Mouse (Mus musculus): ENCODE results near the gene Arl10. TPM values are rescaled to one million over a fixed set of nuclear protein-coding genes. Genes with fewer than 3 reads are reported as not detected.
A peak's percentile ranks its signal among the peaks of the same experiment; 100 is the strongest.
"Not testable (repeated sequence)": the region's sequence is repeated elsewhere in the genome, so short reads cannot be mapped to it uniquely, and the experiment has no call there.

Arl10 gene
- polyA plus RNA-seq, 1 experiment from 2014 or later: 114 TPM

GRCm38 (mm10) chr13:54604221-54604620 lies 29.4 kb downstream of the Arl10 start:
- no peaks in the 10 kb centered on the region; the same call in 1 of the 2 replicates for H3K27me3 ChIP-seq (ENCODE audit: control insufficient read depth, insufficient read depth, low read depth, low read length)
- H3K27ac ChIP-seq (ENCODE audit: low read length): no peak overlapping the region
- peaks cover 8% of the 10 kb centered on the region for H3K4me1 ChIP-seq (ENCODE audit: control insufficient read depth, insufficient read depth, low read length)
- no peak overlapping the region for H3K4me2 ChIP-seq (ENCODE audit: low read length)
- H3K4me3 ChIP-seq (ENCODE audit: low read depth, low read length): no peak overlapping the region
- peaks cover 13% of the 10 kb centered on the region for H3K36me3 ChIP-seq (ENCODE audit: control insufficient read depth, insufficient read depth, low read length)
- WGBS: 23% methylated on average over 4 of the region's 4 CpGs
- H3K9me3 ChIP-seq (replicated peaks; ENCODE audit: control insufficient read depth, low read length, poor library complexity, severe bottlenecking): no peaks in the 10 kb centered on the region
- ATAC-seq: no peak
- no peak overlapping the region for H3K9ac ChIP-seq (ENCODE audit: low read depth, low read length)

GRCm38 (mm10) chr13:54605426-54605825 lies 30.6 kb downstream of the Arl10 start:
- Histone ChIP-seq H3K36me3 (ENCODE audit: control insufficient read depth, insufficient read depth, low read length) (0 out of 2 replicates have a peak, but pooled peaks cover 9% of the 10 kb centered on the region), H3K9me3 (replicated peaks; ENCODE audit: control insufficient read depth, low read length, poor library complexity, severe bottlenecking) (no peaks in the 10 kb centered on the region), H3K4me1 (ENCODE audit: control insufficient read depth, insufficient read depth, low read length) (peaks cover 20% of the 10 kb centered on the region), H3K4me2 (ENCODE audit: low read length) (no peak overlapping the region), H3K9ac (ENCODE audit: low read depth, low read length) (no peak overlapping the region), H3K27ac (ENCODE audit: low read length) (no peak overlapping the region), H3K4me3 (ENCODE audit: low read depth, low read length) (no peak overlapping the region), H3K27me3 (ENCODE audit: control insufficient read depth, insufficient read depth, low read depth, low read length) (no peaks in the 10 kb centered on the region; the same call in 1 of the 2 replicates)
- 82% methylated on average over 5 of the region's 5 CpGs for WGBS
- no peak for ATAC-seq

GRCm38 (mm10) chr13:54607204-54607603 lies 32.4 kb downstream of the Arl10 start:
- H3K4me1 ChIP-seq (ENCODE audit: control insufficient read depth, insufficient read depth, low read length): peaks cover 25% of the 10 kb centered on the region
- no peak overlapping the region for H3K27ac ChIP-seq (ENCODE audit: low read length)
- H3K4me3 ChIP-seq (ENCODE audit: low read depth, low read length): no peak overlapping the region
- 73% methylated on average over 5 of the region's 5 CpGs for WGBS
- H3K9ac ChIP-seq (ENCODE audit: low read depth, low read length): no peak overlapping the region
- no peaks in the 10 kb centered on the region; the same call in 1 of the 2 replicates for H3K27me3 ChIP-seq (ENCODE audit: control insufficient read depth, insufficient read depth, low read depth, low read length)
- 0 out of 2 replicates have a peak, but pooled peaks cover 9% of the 10 kb centered on the region for H3K36me3 ChIP-seq (ENCODE audit: control insufficient read depth, insufficient read depth, low read length)
- H3K4me2 ChIP-seq (ENCODE audit: low read length): no peak overlapping the region
- ATAC-seq: no peak
- no peaks in the 10 kb centered on the region for H3K9me3 ChIP-seq (replicated peaks; ENCODE audit: control insufficient read depth, low read length, poor library complexity, severe bottlenecking)

GRCm38 (mm10) chr13:54608002-54608401 lies 33.2 kb downstream of the Arl10 start:
- no peak overlapping the region for H3K4me3 ChIP-seq (ENCODE audit: low read depth, low read length)
- 67% methylated on average over 3 of the region's 3 CpGs for WGBS
- ATAC-seq: no peak
- H3K4me2 ChIP-seq (ENCODE audit: low read length): peak overlapping the region; percentile 77
- H3K9ac ChIP-seq (ENCODE audit: low read depth, low read length): no peak overlapping the region
- H3K4me1 ChIP-seq (ENCODE audit: control insufficient read depth, insufficient read depth, low read length): peaks cover 25% of the 10 kb centered on the region
- no peaks in the 10 kb centered on the region for H3K9me3 ChIP-seq (replicated peaks; ENCODE audit: control insufficient read depth, low read length, poor library complexity, severe bottlenecking)
- H3K36me3 ChIP-seq (ENCODE audit: control insufficient read depth, insufficient read depth, low read length): 0 out of 2 replicates have a peak, but pooled peaks cover 9% of the 10 kb centered on the region
- H3K27ac ChIP-seq (ENCODE audit: low read length): no peak overlapping the region
- H3K27me3 ChIP-seq (ENCODE audit: control insufficient read depth, insufficient read depth, low read depth, low read length): no peaks in the 10 kb centered on the region; the same call in 1 of the 2 replicates

GRCm38 (mm10) chr13:54608666-54609065 lies 33.9 kb downstream of the Arl10 start:
- Histone ChIP-seq H3K36me3 (ENCODE audit: control insufficient read depth, insufficient read depth, low read length) (0 out of 2 replicates have a peak, but pooled peaks cover 9% of the 10 kb centered on the region), H3K9ac (ENCODE audit: low read depth, low read length) (peak overlapping the region; percentile 42), H3K9me3 (replicated peaks; ENCODE audit: control insufficient read depth, low read length, poor library complexity, severe bottlenecking) (no peaks in the 10 kb centered on the region), H3K4me1 (ENCODE audit: control insufficient read depth, insufficient read depth, low read length) (peaks cover 25% of the 10 kb centered on the region), H3K27ac (ENCODE audit: low read length) (0 out of 2 replicates have a peak overlapping the region, but pooled peaks have one; percentile 9), H3K27me3 (ENCODE audit: control insufficient read depth, insufficient read depth, low read depth, low read length) (no peaks in the 10 kb centered on the region; the same call in 1 of the 2 replicates), H3K4me2 (ENCODE audit: low read length) (peak overlapping the region; percentile 77), H3K4me3 (ENCODE audit: low read depth, low read length) (peak overlapping the region; percentile 21)
- ATAC-seq: no peak
- 8% methylated on average over 8 of the region's 8 CpGs for WGBS

GRCm38 (mm10) chr13:54609301-54609700 lies 34.5 kb downstream of the Arl10 start:
- WGBS: 7% methylated on average over 1 of the region's 1 CpGs
- Histone ChIP-seq H3K4me1 (ENCODE audit: control insufficient read depth, insufficient read depth, low read length) (peaks cover 25% of the 10 kb centered on the region), H3K9ac (ENCODE audit: low read depth, low read length) (peak overlapping the region; percentile 42; the same call in 1 of the 2 replicates), H3K4me2 (ENCODE audit: low read length) (peak overlapping the region; percentile 77), H3K9me3 (replicated peaks; ENCODE audit: control insufficient read depth, low read length, poor library complexity, severe bottlenecking) (no peaks in the 10 kb centered on the region), H3K27me3 (ENCODE audit: control insufficient read depth, insufficient read depth, low read depth, low read length) (no peaks in the 10 kb centered on the region; the same call in 1 of the 2 replicates), H3K36me3 (ENCODE audit: control insufficient read depth, insufficient read depth, low read length) (0 out of 2 replicates have a peak, but pooled peaks cover 8% of the 10 kb centered on the region), H3K27ac (ENCODE audit: low read length) (no peak overlapping the region), H3K4me3 (ENCODE audit: low read depth, low read length) (peak overlapping the region; percentile 21)
- no peak for ATAC-seq

- peak overlapping the region; percentile 91 for H3K9ac ChIP-seq (ENCODE audit: low read depth, low read length)
- no peaks in the 10 kb centered on the region; the same call in 1 of the 2 replicates for H3K27me3 ChIP-seq (ENCODE audit: control insufficient read depth, insufficient read depth, low read depth, low read length)
- ATAC-seq: no peak
- H3K36me3 ChIP-seq (ENCODE audit: control insufficient read depth, insufficient read depth, low read length): 0 out of 2 replicates have a peak, but pooled peaks cover 2% of the 10 kb centered on the region
- H3K4me1 ChIP-seq (ENCODE audit: control insufficient read depth, insufficient read depth, low read length): peaks cover 25% of the 10 kb centered on the region
- H3K27ac ChIP-seq (ENCODE audit: low read length): peak overlapping the region; percentile 78
- WGBS: 6% methylated on average over 13 of the region's 13 CpGs
- H3K4me3 ChIP-seq (ENCODE audit: low read depth, low read length): peak overlapping the region; percentile 81
- peak overlapping the region; percentile 77 for H3K4me2 ChIP-seq (ENCODE audit: low read length)
- no peaks in the 10 kb centered on the region for H3K9me3 ChIP-seq (replicated peaks; ENCODE audit: control insufficient read depth, low read length, poor library complexity, severe bottlenecking)
Measured at GRCm38 (mm10) chr13:54610613-54610971, 35.8 kb downstream of the Arl10 start.

GRCm38 (mm10) chr13:54610972-54611754 lies 36.3 kb downstream of the Arl10 start, which contains the start of gene Cltb:
Gene Cltb (minus strand): TSS chr13:54611344.
- ATAC-seq: peak; percentile 74
- no peaks in the 10 kb centered on the region for H3K27me3 ChIP-seq (ENCODE audit: control insufficient read depth, insufficient read depth, low read depth, low read length)
- peak within 1 kb of the TSS; percentile 81 for H3K4me3 ChIP-seq (ENCODE audit: low read depth, low read length)
- under 1% methylated on average over 65 of the region's 66 CpGs for WGBS
- H3K4me2 ChIP-seq (ENCODE audit: low read length): peak within 1 kb of the TSS; percentile 77
- H3K36me3 ChIP-seq (ENCODE audit: control insufficient read depth, insufficient read depth, low read length): 0 out of 2 replicates have a peak, but pooled peaks cover 2% of the 10 kb centered on the region
- peak within 1 kb of the TSS; percentile 91 for H3K9ac ChIP-seq (ENCODE audit: low read depth, low read length)
- H3K4me1 ChIP-seq (ENCODE audit: control insufficient read depth, insufficient read depth, low read length): peaks cover 25% of the 10 kb centered on the region
- peak within 1 kb of the TSS; percentile 78 for H3K27ac ChIP-seq (ENCODE audit: low read length)
- no peaks in the 10 kb centered on the region for H3K9me3 ChIP-seq (replicated peaks; ENCODE audit: control insufficient read depth, low read length, poor library complexity, severe bottlenecking)

- H3K27ac ChIP-seq (ENCODE audit: low read length): not testable (repeated sequence)
- 88% methylated on average over 8 of the region's 8 CpGs for WGBS
Measured at GRCm38 (mm10) chr13:54613141-54613540, 38.3 kb downstream of the Arl10 start.

More at GRCm38 (mm10) chr13:54613141-54613540, 38.3 kb downstream of the Arl10 start:
- peaks cover 25% of the 10 kb centered on the region for H3K4me1 ChIP-seq (ENCODE audit: control insufficient read depth, insufficient read depth, low read length)
- not testable (repeated sequence) for H3K9me3 ChIP-seq (replicated peaks; ENCODE audit: control insufficient read depth, low read length, poor library complexity, severe bottlenecking); ATAC-seq; H3K27me3 ChIP-seq (ENCODE audit: control insufficient read depth, insufficient read depth, low read depth, low read length); H3K36me3 ChIP-seq (ENCODE audit: control insufficient read depth, insufficient read depth, low read length); H3K4me2 ChIP-seq (ENCODE audit: low read length); H3K4me3 ChIP-seq (ENCODE audit: low read depth, low read length); H3K9ac ChIP-seq (ENCODE audit: low read depth, low read length)

All from midbrain, embryonic 16.5 days (tissue).